Mouse (Mus musculus) olfactory bulb, adult 2 months (tissue): ENCODE results near the gene Dpy30.

Experiments
- CTCF ChIP-seq: fragments of 200-500 bp; IDR thresholded peaks from 2 replicates; pipeline ENCODE4 v1.5.1; 2012; ENCODE audit warnings: low read depth, mild to moderate bottlenecking, low read length, moderate library complexity; ENCODE audit not compliant: insufficient read depth
- POLR2A ChIP-seq: fragments of 200-500 bp; IDR thresholded peaks from 2 replicates; pipeline ENCODE4 v1.6.1; 2012; ENCODE audit warnings: mild to moderate bottlenecking, low read depth, low read length, moderate library complexity; ENCODE audit not compliant: insufficient read depth

DNA sequence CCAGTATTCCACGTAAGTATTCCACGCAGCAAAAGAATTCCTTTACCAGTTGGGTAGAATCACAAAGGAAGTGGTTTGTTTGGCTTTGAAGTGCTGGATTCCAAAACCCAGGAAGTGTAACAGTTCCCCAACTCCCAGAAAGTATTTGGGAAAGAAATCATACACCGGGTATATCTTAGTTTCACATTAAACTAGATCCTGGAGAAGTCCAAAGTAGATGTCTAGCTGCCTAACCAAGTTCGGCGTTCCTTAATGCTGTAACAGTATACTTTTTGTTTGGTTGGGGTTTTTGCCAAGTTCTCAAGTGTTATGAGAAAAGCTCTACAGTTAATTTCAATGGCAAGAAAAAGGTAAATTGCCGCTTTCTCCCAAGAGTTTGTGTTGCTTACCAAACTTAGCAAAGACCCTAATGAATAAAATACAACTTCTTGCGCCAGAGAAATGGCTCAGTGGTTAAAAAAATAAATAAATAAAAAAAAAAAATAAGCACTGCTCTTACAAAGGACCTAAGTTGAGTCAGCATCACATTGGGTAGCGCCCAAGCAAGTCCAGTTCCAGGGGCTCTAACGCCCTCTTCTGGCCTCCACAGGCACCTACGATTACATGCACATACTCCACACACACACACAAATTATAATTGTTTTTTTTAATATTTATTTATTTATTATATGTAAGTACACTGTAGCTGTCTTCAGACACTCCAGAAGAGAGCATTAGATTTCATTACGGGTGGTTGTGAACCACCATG, 27.5 kb downstream of the Dpy30 start:
- TF ChIP-seq POLR2A (no peak), CTCF (no peak)
